Mouse (Mus musculus): ENCODE results near the gene Hadha.

DNA sequence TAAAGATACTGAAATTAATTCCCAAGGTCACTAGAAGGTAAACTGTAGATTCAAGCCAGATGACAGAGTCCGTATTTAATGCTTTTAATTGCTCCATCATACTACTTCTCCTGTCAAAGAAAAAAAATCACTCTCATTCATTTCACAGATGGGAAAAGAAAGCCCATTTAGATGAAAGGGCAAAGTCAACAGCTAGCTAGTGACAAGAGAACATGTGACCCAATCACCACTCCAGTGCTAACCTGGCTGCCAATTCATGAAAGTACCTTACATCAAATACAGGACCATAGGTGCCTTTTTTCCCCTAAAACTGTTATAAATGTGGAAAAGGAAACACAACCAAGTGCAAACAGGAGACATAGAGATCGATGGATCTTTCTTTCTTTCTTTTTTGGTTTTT is 1.7 kb downstream of the Hadha start:
- TF ChIP-seq POLR2A (IDR thresholded peaks at IDR 0.05; ENCODE audit: control insufficient read depth, low read depth, low read length) (no peak), CTCF (IDR thresholded peaks at IDR 0.05; ENCODE audit: control insufficient read depth, insufficient read depth, insufficient replicate concordance, low read depth, low read length) (no peak)
